Mouse (Mus musculus): ENCODE results near the gene Tmem80. TPM values are rescaled to one million over a fixed set of nuclear protein-coding genes. Genes with fewer than 3 reads are reported as not detected.
A peak's percentile ranks its signal among the peaks of the same experiment; 100 is the strongest.

Tmem80 gene
- polyA plus RNA-seq, 1 experiment from 2014 or later = 31.9 TPM

DNA sequence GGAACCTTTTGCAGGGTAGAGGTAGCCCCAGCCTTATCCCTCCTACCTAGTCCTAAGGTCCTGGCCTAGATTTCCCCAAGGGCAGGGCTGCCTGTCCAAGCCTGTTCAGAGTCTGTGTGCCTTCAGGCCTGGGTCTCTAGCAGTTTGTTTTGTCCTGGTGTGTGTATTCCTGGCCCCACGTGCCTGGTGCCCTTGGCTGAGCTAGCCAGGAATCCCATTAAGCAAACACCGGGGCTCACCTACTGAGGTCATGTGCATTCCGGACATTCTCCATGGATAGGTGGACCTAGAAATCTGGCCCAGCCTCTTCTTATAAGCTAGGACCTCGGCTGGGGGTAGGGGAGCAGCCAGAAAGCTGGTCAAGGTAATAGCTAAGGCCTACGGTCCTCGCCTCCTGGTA is 12.9 kb downstream of the Tmem80 start:
- ATAC-seq (ENCODE audit: low FRiP score) = no peak
- 75% methylated on average over 6 of the region's 6 CpGs for WGBS
- no peak overlapping the region for H3K4me2 ChIP-seq (replicated peaks; ENCODE audit: low read depth, low read length)
- peaks cover 8% of the 10 kb centered on the region; the same call in 1 of the 2 replicates for H3K27me3 ChIP-seq (ENCODE audit: control insufficient read depth, insufficient read depth, low read length)
- no peaks in the 10 kb centered on the region for H3K9me3 ChIP-seq (ENCODE audit: control insufficient read depth, low read length)
- H3K27ac ChIP-seq (ENCODE audit: low read depth, low read length) = no peak overlapping the region
- no peaks in the 10 kb centered on the region for H3K36me3 ChIP-seq (ENCODE audit: control insufficient read depth, insufficient read depth, low read length)
- DNase-seq (ENCODE audit: low spot score) = no peak
- no peaks in the 10 kb centered on the region; the same call in 1 of the 2 replicates for H3K4me1 ChIP-seq (replicated peaks; ENCODE audit: control insufficient read depth, insufficient read depth, low read length)
- H3K9ac ChIP-seq (ENCODE audit: low read depth, low read length) = no peak overlapping the region
- no peak overlapping the region for H3K4me3 ChIP-seq (ENCODE audit: low read depth, low read length)

- 84% methylated on average over 10 of the region's 10 CpGs for WGBS
- no peak overlapping the region for H3K9ac ChIP-seq (ENCODE audit: low read depth, low read length)
- H3K36me3 ChIP-seq (ENCODE audit: control insufficient read depth, insufficient read depth, low read length) = no peaks in the 10 kb centered on the region
- no peak overlapping the region for H3K27ac ChIP-seq (ENCODE audit: low read depth, low read length)
- ATAC-seq (ENCODE audit: low FRiP score) = no peak
- no peaks in the 10 kb centered on the region for H3K9me3 ChIP-seq (ENCODE audit: control insufficient read depth, low read length)
- no peak for DNase-seq (ENCODE audit: low spot score)
- H3K4me2 ChIP-seq (replicated peaks; ENCODE audit: low read depth, low read length) = no peak overlapping the region
- peaks cover 8% of the 10 kb centered on the region; the same call in 1 of the 2 replicates for H3K27me3 ChIP-seq (ENCODE audit: control insufficient read depth, insufficient read depth, low read length)
- no peaks in the 10 kb centered on the region; the same call in 1 of the 2 replicates for H3K4me1 ChIP-seq (replicated peaks; ENCODE audit: control insufficient read depth, insufficient read depth, low read length)
- no peak overlapping the region for H3K4me3 ChIP-seq (ENCODE audit: low read depth, low read length)
Observed at GRCm38 (mm10) chr7:141341689-141342226, 14.2 kb downstream of the Tmem80 start.

DNA sequence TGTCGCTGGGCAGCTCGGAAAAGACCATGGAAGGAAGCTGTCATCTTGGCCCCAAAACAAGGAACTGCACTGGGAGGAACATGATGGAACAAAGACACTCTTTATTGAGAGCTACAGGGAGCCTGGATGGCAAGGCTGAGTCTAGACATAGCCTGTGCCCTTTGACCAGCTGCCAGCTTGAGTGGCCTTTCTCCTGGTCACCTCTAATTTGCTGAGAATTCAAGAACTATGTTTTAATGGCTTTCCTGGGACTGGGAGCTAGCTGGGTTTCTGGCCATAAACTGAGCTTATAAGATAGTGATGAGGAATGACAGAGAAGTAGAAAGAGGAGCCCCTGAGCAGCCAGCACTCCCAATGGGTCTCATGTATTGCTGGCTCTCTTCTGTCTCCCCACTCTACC is 15.7 kb downstream of the Tmem80 start:
- no peak for DNase-seq (ENCODE audit: low spot score)
- Histone ChIP-seq H3K4me3 (ENCODE audit: low read depth, low read length) (no peak overlapping the region), H3K27ac (ENCODE audit: low read depth, low read length) (no peak overlapping the region), H3K9me3 (ENCODE audit: control insufficient read depth, low read length) (no peaks in the 10 kb centered on the region), H3K4me2 (replicated peaks; ENCODE audit: low read depth, low read length) (no peak overlapping the region), H3K27me3 (ENCODE audit: control insufficient read depth, insufficient read depth, low read length) (peaks cover 8% of the 10 kb centered on the region; the same call in 1 of the 2 replicates), H3K4me1 (replicated peaks; ENCODE audit: control insufficient read depth, insufficient read depth, low read length) (no peaks in the 10 kb centered on the region; the same call in 1 of the 2 replicates), H3K9ac (ENCODE audit: low read depth, low read length) (no peak overlapping the region), H3K36me3 (ENCODE audit: control insufficient read depth, insufficient read depth, low read length) (no peaks in the 10 kb centered on the region)
- 60% methylated on average over 2 of the region's 2 CpGs for WGBS
- ATAC-seq (ENCODE audit: low FRiP score) = no peak

- Histone ChIP-seq H3K27me3 (ENCODE audit: control insufficient read depth, insufficient read depth, low read length) (peaks cover 6% of the 10 kb centered on the region; the same call in 1 of the 2 replicates), H3K9ac (ENCODE audit: low read depth, low read length) (no peak overlapping the region), H3K9me3 (ENCODE audit: control insufficient read depth, low read length) (no peaks in the 10 kb centered on the region), H3K4me3 (ENCODE audit: low read depth, low read length) (no peak overlapping the region), H3K27ac (ENCODE audit: low read depth, low read length) (no peak overlapping the region), H3K4me2 (replicated peaks; ENCODE audit: low read depth, low read length) (no peak overlapping the region), H3K4me1 (replicated peaks; ENCODE audit: control insufficient read depth, insufficient read depth, low read length) (no peaks in the 10 kb centered on the region), H3K36me3 (ENCODE audit: control insufficient read depth, insufficient read depth, low read length) (no peaks in the 10 kb centered on the region)
- WGBS = 72% methylated on average over 7 of the region's 7 CpGs
- DNase-seq (ENCODE audit: low spot score) (no peak), ATAC-seq (ENCODE audit: low FRiP score) (no peak)
Observed at GRCm38 (mm10) chr7:141343696-141344095, 16.2 kb downstream of the Tmem80 start.

GRCm38 (mm10) chr7:141344787-141345186 is 17.2 kb downstream of the Tmem80 start:
- 92% methylated on average over 5 of the region's 5 CpGs for WGBS
- Histone ChIP-seq H3K4me2 (replicated peaks; ENCODE audit: low read depth, low read length) (no peak overlapping the region), H3K9ac (ENCODE audit: low read depth, low read length) (no peak overlapping the region), H3K27ac (ENCODE audit: low read depth, low read length) (no peak overlapping the region), H3K27me3 (ENCODE audit: control insufficient read depth, insufficient read depth, low read length) (no peaks in the 10 kb centered on the region), H3K36me3 (ENCODE audit: control insufficient read depth, insufficient read depth, low read length) (no peaks in the 10 kb centered on the region), H3K4me3 (ENCODE audit: low read depth, low read length) (no peak overlapping the region), H3K9me3 (ENCODE audit: control insufficient read depth, low read length) (no peaks in the 10 kb centered on the region), H3K4me1 (replicated peaks; ENCODE audit: control insufficient read depth, insufficient read depth, low read length) (no peaks in the 10 kb centered on the region)
- no peak for DNase-seq (ENCODE audit: low spot score)
- no peak for ATAC-seq (ENCODE audit: low FRiP score)

DNA sequence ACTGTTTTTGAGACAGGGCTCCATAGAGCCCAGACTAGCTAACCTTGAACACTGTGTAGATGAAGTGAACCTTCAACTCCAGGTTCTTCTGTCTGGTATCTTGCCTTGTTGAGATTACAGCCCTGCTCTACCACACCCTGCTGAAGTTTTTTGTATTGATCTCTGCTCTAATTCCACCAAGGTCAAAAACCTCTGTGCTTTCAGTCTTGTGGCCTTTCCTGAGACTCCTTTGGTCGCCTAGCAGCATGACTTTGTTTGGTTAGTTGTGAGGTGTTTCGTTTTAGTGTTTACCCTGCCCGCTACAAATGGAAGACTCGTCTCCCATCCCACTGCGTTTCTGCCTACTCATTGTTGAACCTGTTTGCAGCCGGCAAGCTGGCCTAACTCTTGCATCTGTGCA is 23.5 kb downstream of the Tmem80 start:
- 79% methylated on average over 6 of the region's 6 CpGs for WGBS
- no peak overlapping the region for H3K9ac ChIP-seq (ENCODE audit: low read depth, low read length)
- DNase-seq (ENCODE audit: low spot score) = no peak
- no peak overlapping the region for H3K4me3 ChIP-seq (ENCODE audit: low read depth, low read length)
- no peak for ATAC-seq (ENCODE audit: low FRiP score)
- no peaks in the 10 kb centered on the region for H3K9me3 ChIP-seq (ENCODE audit: control insufficient read depth, low read length)
- H3K4me1 ChIP-seq (replicated peaks; ENCODE audit: control insufficient read depth, insufficient read depth, low read length) = no peaks in the 10 kb centered on the region
- no peak overlapping the region for H3K27ac ChIP-seq (ENCODE audit: low read depth, low read length)
- H3K36me3 ChIP-seq (ENCODE audit: control insufficient read depth, insufficient read depth, low read length) = no peaks in the 10 kb centered on the region
- H3K4me2 ChIP-seq (replicated peaks; ENCODE audit: low read depth, low read length) = no peak overlapping the region
- H3K27me3 ChIP-seq (ENCODE audit: control insufficient read depth, insufficient read depth, low read length) = no peaks in the 10 kb centered on the region

DNA sequence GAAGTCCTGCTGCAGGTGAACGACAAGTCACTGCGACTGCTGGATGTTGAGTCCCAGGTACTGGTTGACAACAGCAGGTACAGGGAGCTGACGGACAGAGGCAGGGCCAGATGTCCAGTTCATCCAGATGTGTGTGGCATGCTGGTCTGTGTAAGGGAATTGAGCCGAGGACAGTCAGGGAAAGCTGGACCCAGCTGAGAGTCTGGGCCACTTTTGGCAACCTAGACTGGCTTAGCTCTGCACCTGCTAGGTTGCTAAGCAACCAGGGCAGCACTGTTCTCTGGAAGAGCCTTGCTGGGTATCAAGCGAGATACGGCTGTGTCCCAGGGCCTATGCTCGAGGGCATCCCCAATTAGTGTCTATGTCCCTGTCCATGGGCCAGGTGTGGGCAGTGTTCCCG is 27.5 kb downstream of the Tmem80 start:
- H3K4me1 ChIP-seq (replicated peaks; ENCODE audit: control insufficient read depth, insufficient read depth, low read length) = no peaks in the 10 kb centered on the region
- H3K36me3 ChIP-seq (ENCODE audit: control insufficient read depth, insufficient read depth, low read length) = no peaks in the 10 kb centered on the region
- 78% methylated on average over 8 of the region's 8 CpGs for WGBS
- no peak overlapping the region for H3K4me3 ChIP-seq (ENCODE audit: low read depth, low read length)
- no peak overlapping the region for H3K9ac ChIP-seq (ENCODE audit: low read depth, low read length)
- ATAC-seq (ENCODE audit: low FRiP score) (no peak), DNase-seq (ENCODE audit: low spot score) (no peak)
- no peaks in the 10 kb centered on the region for H3K27me3 ChIP-seq (ENCODE audit: control insufficient read depth, insufficient read depth, low read length)
- H3K27ac ChIP-seq (ENCODE audit: low read depth, low read length) = no peak overlapping the region
- H3K4me2 ChIP-seq (replicated peaks; ENCODE audit: low read depth, low read length) = no peak overlapping the region
- no peaks in the 10 kb centered on the region for H3K9me3 ChIP-seq (ENCODE audit: control insufficient read depth, low read length)

DNA sequence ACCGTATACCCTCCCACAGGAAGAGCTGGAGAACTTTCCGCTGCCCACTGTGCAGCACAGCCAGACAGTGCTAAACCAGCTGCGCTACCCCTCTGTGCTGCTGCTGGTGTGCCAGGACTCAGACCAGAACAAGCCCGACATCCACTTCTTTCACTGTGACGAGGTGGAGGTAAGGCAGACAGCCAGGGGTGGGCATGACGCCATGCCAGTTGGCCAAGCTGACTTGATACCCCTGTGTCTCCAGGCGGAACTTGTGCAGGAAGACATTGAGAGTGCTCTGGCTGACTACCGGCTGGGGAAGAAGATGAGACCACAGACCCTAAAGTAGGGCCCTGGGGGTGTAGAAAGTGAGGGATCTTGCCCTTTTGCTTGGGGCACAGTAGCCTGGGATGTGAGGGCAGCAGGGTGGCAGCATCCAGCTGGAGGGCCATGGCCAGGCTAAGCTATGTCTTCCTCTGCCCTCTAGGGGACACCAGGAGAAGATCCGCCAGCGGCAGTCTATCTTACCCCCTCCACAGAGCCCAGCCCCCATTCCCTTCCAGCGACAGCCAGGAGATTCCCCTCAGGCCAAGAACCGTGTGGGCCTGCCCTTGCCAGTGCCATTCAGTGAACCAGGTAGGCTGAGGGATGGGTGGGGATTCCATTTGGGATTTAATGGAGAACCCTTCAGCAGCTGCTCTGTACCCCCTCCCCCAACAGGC is 28.2 kb downstream of the Tmem80 start:
- peak; percentile 15 for DNase-seq (ENCODE audit: low spot score)

GRCm38 (mm10) chr7:141356971-141357370 is 29.4 kb downstream of the Tmem80 start:
- DNase-seq (ENCODE audit: low spot score) = no peak
- H3K9ac ChIP-seq (ENCODE audit: low read depth, low read length) = no peak overlapping the region
- H3K4me2 ChIP-seq (replicated peaks; ENCODE audit: low read depth, low read length) = no peak overlapping the region
- no peaks in the 10 kb centered on the region for H3K36me3 ChIP-seq (ENCODE audit: control insufficient read depth, insufficient read depth, low read length)
- WGBS = 81% methylated on average over 14 of the region's 14 CpGs
- no peak overlapping the region for H3K4me3 ChIP-seq (ENCODE audit: low read depth, low read length)
- no peak overlapping the region for H3K27ac ChIP-seq (ENCODE audit: low read depth, low read length)
- H3K27me3 ChIP-seq (ENCODE audit: control insufficient read depth, insufficient read depth, low read length) = peaks cover 6% of the 10 kb centered on the region; the same call in 1 of the 2 replicates
- H3K9me3 ChIP-seq (ENCODE audit: control insufficient read depth, low read length) = no peaks in the 10 kb centered on the region
- H3K4me1 ChIP-seq (replicated peaks; ENCODE audit: control insufficient read depth, insufficient read depth, low read length) = no peaks in the 10 kb centered on the region
- ATAC-seq (ENCODE audit: low FRiP score) = no peak

More for the DNA sequence above, 28.2 kb downstream of the Tmem80 start:
- no peaks in the 10 kb centered on the region for H3K4me1 ChIP-seq (replicated peaks; ENCODE audit: control insufficient read depth, insufficient read depth, low read length)
- no peaks in the 10 kb centered on the region for H3K9me3 ChIP-seq (ENCODE audit: control insufficient read depth, low read length)
- H3K27ac ChIP-seq (ENCODE audit: low read depth, low read length) = no peak overlapping the region
- 57% methylated on average over 12 of the region's 12 CpGs for WGBS
- H3K27me3 ChIP-seq (ENCODE audit: control insufficient read depth, insufficient read depth, low read length) = no peaks in the 10 kb centered on the region; the same call in 1 of the 2 replicates
- H3K9ac ChIP-seq (ENCODE audit: low read depth, low read length) = no peak overlapping the region
- no peaks in the 10 kb centered on the region for H3K36me3 ChIP-seq (ENCODE audit: control insufficient read depth, insufficient read depth, low read length)
- no peak for ATAC-seq (ENCODE audit: low FRiP score)
- H3K4me3 ChIP-seq (ENCODE audit: low read depth, low read length) = no peak overlapping the region
- H3K4me2 ChIP-seq (replicated peaks; ENCODE audit: low read depth, low read length) = no peak overlapping the region

Measured in hindbrain, embryonic 11.5 days (tissue).